Mouse (Mus musculus) lung, adult 2 months (tissue): Measurements from ENCODE around the gene I830077J02Rik.

Source experiments
- CTCF ChIP-seq: fragments of 200-500 bp; IDR thresholded peaks from 2 replicates; pipeline ENCODE4 v1.5.1; 2011; ENCODE audit warnings: mild to moderate bottlenecking, low read length, control low read depth; ENCODE audit not compliant: insufficient read depth
- POLR2A ChIP-seq: fragments of 200-500 bp; IDR thresholded peaks from 2 replicates; pipeline ENCODE4 v1.6.1; 2011; ENCODE audit warnings: low read depth, mild to moderate bottlenecking, control low read depth, low read length, borderline replicate concordance; ENCODE audit errors: extremely low read depth

- TF ChIP-seq CTCF (no peak), POLR2A (no peak)
Observed at GRCm38 (mm10) chr3:105932240-105933071, at the start of gene I830077J02Rik.
